Mouse (Mus musculus): Measurements from ENCODE around the gene Agpat2. TPM values are rescaled to one million over a fixed set of nuclear protein-coding genes. Genes with fewer than 3 reads are reported as not detected.

Agpat2 gene
- polyA plus RNA-seq, 1 experiment = 2.3 TPM

- TF ChIP-seq GATA1 (IDR thresholded peaks at IDR 0.05; ENCODE audit: low read length) = no peak
Measured at GRCm38 (mm10) chr2:26594022-26594346, 10.2 kb downstream of the Agpat2 start.

GRCm38 (mm10) chr2:26593211-26594021 is 10.8 kb downstream of the Agpat2 start:
- no peak for TF ChIP-seq GATA1 (IDR thresholded peaks at IDR 0.05; ENCODE audit: low read length)

- TF ChIP-seq GATA1 (IDR thresholded peaks at IDR 0.05; ENCODE audit: low read length) = no peak
Measured at GRCm38 (mm10) chr2:26591416-26591815, 12.8 kb downstream of the Agpat2 start.

- no peak for TF ChIP-seq GATA1 (IDR thresholded peaks at IDR 0.05; ENCODE audit: low read length)
Measured at GRCm38 (mm10) chr2:26590962-26591361, 13.3 kb downstream of the Agpat2 start.

GRCm38 (mm10) chr2:26590282-26590681 is 13.9 kb downstream of the Agpat2 start:
- TF ChIP-seq GATA1 (IDR thresholded peaks at IDR 0.05; ENCODE audit: low read length) = no peak

GRCm38 (mm10) chr2:26589284-26589683 is 14.9 kb downstream of the Agpat2 start:
- TF ChIP-seq GATA1 (IDR thresholded peaks at IDR 0.05; ENCODE audit: low read length) = no peak

GRCm38 (mm10) chr2:26588573-26588972 is 15.6 kb downstream of the Agpat2 start:
- no peak for TF ChIP-seq GATA1 (IDR thresholded peaks at IDR 0.05; ENCODE audit: low read length)

- no peak for TF ChIP-seq GATA1 (IDR thresholded peaks at IDR 0.05; ENCODE audit: low read length)
Measured at GRCm38 (mm10) chr2:26587044-26587405, 17.2 kb downstream of the Agpat2 start.

- TF ChIP-seq GATA1 (IDR thresholded peaks at IDR 0.05; ENCODE audit: low read length) = no peak
Measured at GRCm38 (mm10) chr2:26586294-26587043, 17.7 kb downstream of the Agpat2 start, which contains the start of gene Gm20532. Gene Gm20532 (plus strand): TSS chr2:26586639.

GRCm38 (mm10) chr2:26585713-26586112 is 18.5 kb downstream of the Agpat2 start:
- TF ChIP-seq GATA1 (IDR thresholded peaks at IDR 0.05; ENCODE audit: low read length) = no peak

GRCm38 (mm10) chr2:26583640-26584039 is 20.6 kb downstream of the Agpat2 start:
- no peak for TF ChIP-seq GATA1 (IDR thresholded peaks at IDR 0.05; ENCODE audit: low read length)

- no peak for TF ChIP-seq GATA1 (IDR thresholded peaks at IDR 0.05; ENCODE audit: low read length)
Measured at GRCm38 (mm10) chr2:26582741-26583140, 21.5 kb downstream of the Agpat2 start.

- no peak for TF ChIP-seq GATA1 (IDR thresholded peaks at IDR 0.05; ENCODE audit: low read length)
Measured at GRCm38 (mm10) chr2:26582203-26582602, 22.0 kb downstream of the Agpat2 start.

- no peak for TF ChIP-seq GATA1 (IDR thresholded peaks at IDR 0.05; ENCODE audit: low read length)
Measured at GRCm38 (mm10) chr2:26580751-26581150, 23.5 kb downstream of the Agpat2 start.

- no peak for TF ChIP-seq GATA1 (IDR thresholded peaks at IDR 0.05; ENCODE audit: low read length)
Measured at GRCm38 (mm10) chr2:26579714-26580113, 24.5 kb downstream of the Agpat2 start, which contains the start of gene Egfl7. Gene Egfl7 (plus strand): TSS chr2:26580014.

GRCm38 (mm10) chr2:26578369-26578768 is 25.8 kb downstream of the Agpat2 start:
- TF ChIP-seq GATA1 (IDR thresholded peaks at IDR 0.05; ENCODE audit: low read length) = no peak

- no peak for TF ChIP-seq GATA1 (IDR thresholded peaks at IDR 0.05; ENCODE audit: low read length)
Measured at GRCm38 (mm10) chr2:26576462-26576861, 27.8 kb downstream of the Agpat2 start.
